Mouse (Mus musculus): ENCODE results near the gene Ift22. TPM values are rescaled to one million over a fixed set of nuclear protein-coding genes. Genes with fewer than 3 reads are reported as not detected.
"Not testable (repeated sequence)": the region's sequence is repeated elsewhere in the genome, so short reads cannot be mapped to it uniquely, and the experiment has no call there.

Ift22 gene
- total RNA-seq, 2 experiments from 2014 or later: 87.2 to 94.7 TPM

DNA sequence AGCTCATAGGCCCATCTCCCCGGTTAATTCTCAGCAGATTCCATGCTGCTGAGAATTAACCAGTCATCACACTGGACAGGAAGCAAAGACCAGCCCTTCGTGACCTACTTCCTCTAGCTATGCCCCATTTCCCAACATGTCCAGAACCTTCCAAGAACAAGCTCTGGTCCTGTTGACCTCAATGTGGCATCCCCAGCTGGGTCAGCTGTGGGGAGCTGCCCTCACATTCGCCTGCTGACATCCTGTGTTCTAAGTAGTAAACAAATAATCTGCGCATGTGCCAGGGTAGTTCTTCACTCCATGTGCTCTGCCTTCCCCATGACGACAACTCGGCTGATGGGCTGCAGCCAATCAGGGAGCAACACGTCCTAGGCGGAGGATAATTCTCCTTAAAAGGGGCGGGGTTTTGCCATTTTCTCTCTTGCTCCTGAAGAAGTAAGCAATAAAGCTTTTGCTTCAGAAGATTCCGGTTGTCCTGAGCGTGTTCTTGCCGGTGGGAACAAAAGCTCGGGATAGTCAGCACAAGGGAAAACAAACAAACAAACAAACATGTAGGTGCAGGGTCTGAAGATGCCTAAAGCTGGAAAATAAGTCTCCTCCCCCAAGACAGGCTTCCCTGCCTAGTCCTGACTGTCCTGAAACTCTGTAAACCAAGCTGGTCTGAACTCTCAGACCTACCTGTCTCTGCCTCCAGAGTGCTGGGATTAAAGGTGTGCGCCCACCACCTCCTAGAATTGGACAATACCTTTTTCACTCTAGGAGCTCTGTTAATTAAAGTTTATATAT lies 41.8 kb downstream of the Ift22 start:
- not testable (repeated sequence) for DNase-seq

DNA sequence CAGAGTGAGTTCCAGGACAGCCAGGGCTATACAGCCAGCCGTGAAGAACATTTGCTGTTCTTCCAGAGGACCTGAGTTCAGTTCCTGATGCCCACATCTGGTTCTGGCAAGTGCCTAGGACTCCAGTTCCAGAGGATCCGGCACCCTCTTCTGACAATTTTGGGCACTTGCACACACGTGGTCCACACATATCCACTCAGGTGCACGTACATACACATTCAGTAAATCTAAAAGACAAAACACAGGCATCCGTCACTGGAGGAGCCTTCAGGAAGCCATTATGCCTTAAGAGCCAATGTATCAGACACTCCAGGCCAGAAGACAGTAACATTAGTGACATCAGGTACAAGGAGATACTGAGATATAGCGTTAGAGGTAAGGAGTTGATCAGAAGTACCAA lies 42.6 kb downstream of the Ift22 start:
- no peak for DNase-seq

DNA sequence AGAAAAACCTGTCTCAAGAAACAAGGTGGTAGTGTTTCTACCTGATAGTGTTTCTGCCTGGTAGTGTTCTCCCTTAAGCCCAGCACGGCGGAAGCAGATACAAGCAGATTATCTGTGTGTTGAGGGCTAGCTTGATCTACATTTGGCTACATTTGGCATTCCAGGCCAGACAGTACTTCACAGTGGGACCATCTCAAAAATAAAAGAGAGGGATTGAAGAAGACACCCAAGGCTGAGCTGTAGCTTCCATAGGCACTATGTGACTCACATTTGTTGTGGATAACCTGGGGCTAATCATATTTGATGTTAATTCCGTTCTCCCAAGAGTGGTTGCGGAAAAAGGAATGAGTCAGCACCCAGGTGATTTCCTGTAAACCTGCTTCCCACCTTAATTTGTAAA lies 44.2 kb downstream of the Ift22 start:
- DNase-seq: no peak

DNA sequence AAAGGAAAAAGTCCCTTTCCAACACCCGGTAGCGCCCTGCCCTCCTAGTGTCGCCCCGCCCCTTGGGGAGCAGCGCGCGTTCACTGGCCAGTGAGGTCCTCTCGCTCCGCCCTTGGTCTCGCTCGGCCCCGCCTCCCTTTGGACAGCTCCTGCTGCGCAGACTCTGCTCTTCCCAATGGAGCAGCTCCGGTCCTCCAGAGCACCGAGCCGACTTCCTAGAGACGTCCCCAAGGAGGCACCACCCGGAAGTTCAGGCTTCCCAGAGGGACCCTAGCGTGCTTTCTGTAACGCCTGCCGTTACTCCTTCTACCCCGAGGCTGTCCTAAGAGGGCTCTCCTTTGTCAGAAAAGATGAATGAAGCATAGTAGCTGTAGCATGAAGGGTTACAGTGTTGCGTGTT lies 45.1 kb downstream of the Ift22 start, which contains the start of gene Fis1:
Gene Fis1 (plus strand): TSS at position 261 of the 400 bp plus-strand sequence.
- peak; percentile 95 for DNase-seq

DNA sequence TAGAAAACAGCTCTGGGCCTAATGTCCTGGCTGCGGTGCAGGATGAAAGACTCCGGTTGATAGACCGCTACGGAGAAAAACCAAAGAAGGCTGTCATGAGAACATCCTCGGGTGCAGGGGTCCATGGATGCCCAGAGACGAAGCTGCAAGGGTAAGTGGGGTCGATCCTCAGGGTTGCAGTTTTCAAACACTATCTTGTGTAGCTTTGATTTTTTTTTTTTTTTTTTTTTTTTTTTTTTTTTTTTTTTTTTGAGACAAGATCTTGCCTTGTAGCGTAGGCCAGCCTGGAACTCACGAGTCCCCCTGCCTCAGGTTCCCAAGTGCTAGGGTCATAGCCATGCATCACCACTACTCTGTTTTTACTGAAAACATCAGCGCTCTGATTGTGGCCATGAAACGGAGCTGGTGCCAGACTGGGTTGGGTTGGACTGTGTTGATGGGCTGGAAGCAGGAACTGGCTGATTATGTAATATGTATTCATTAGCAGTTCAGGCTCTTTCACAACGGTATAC lies 45.5 kb downstream of the Ift22 start:
- DNase-seq: peak; percentile 29 to 41

DNA sequence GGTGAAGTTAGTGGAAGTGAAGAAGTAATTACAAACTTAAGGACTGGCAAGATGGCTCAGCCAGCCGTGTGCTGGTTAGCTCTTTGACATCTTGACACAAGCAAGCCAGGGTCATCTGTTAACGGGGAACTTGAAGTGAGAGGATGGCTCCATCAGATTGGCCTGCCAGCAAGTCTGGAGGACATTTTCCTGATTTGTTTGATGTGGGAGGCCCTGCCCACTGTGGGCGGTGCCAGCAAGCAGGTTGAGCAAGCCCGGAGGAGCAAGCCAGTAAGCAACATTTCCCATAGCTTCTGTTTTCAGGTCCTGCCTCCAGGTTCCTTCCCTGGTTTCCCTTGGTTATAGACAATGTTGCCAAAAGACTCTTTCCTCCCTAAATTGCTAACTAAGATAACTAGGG lies 47.7 kb downstream of the Ift22 start:
- DNase-seq: no peak

DNA sequence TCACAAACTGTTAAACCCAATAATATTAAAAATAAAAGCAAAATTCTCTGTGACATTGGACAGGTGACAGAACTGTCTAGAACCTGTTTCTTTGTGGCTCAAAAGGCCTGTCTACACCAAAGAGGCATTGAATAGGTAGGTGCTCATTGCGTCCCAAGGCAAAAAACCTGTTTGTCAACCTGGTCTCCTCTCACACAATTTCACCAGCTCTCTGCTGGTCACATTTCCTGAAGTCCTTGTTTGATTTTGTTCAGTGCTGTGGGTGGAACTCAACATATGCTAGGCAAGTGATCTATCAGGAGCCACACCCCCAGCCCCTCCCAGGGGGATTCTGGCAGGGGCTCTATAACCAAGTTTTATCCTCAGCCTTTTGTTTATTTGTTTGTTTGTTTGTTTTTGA lies 49.3 kb downstream of the Ift22 start:
- DNase-seq: no peak

DNA sequence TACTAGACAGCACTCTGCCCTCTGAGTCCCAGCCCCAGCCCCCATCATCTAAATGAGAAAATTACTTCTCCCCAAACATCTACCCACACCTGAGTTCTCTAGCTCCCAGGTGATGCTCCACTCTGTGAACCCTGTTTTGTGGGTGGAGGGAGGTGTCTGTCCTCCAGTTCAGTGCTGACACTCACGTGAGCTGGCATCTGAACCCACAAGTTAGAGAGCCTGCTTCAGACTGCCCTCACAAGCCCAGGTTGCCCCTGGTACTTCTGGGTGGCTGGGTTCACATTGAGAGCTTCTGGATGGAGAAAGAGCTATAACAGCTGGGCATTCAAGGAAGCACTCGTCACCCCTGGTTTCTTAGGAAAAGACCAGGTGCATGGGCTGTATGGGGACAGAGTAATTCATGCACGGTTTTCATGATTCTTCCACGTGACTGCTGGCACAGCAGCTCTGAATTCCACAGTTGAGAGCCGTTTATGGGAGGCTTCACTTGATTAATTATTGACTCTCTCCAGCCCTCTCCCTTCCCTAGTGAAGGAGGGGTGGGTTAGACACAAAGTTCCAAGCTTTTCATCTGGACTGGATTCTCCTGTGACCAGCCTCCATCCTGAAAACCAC lies 51.1 kb downstream of the Ift22 start:
- DNase-seq: no peak

DNA sequence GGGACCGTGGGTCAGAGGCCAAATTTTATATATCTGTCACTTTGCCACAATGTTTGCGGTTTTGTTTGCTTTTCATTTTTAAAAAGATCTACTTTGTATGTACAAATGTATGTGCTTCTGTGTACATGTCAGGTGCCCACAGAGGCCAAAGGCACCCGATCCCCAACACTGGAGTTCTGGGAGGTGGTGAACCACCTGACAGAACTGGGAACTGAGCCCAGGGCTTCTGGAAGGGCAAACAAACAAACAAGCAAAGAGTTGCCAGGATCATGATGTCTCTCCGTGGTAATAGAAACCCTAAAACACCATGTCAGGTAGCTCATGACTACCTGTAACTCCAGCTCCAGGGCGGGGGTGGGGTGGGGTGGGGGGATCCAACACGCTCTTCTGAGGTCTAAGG lies 52.1 kb downstream of the Ift22 start:
- DNase-seq: no peak

DNA sequence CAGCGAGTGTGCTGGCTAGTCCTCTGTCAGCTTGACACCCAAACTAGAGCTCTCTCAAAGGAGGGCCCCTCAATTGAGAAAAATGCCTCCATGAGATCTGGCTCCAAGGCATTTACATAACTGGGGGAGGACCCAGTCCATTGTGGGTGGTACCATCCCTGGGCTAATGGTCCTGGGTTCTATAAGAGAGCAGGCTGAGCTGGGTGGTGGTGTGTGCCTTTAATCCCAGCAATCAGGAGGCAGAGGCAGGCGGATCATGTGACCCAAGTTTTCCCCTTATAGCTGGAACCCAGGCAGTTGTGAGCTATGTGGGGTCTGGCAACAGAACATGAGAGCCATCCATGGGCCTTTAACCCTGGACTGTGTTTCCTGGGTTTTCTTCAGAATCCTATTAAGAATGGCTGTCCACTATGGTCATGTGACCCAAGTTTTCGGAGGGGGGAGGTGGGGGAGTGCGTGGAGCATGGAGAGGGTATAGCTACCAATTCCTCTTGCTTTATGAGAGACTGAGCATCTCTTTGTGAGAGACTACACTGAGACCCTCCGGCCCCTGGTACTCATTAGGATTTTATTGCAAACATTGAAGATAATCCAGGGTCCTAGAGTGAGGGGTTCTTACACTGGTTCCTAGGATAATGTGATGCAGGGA lies 53.5 kb downstream of the Ift22 start:
- peak in 1 of 2 experiments; percentile 15 for DNase-seq

DNA sequence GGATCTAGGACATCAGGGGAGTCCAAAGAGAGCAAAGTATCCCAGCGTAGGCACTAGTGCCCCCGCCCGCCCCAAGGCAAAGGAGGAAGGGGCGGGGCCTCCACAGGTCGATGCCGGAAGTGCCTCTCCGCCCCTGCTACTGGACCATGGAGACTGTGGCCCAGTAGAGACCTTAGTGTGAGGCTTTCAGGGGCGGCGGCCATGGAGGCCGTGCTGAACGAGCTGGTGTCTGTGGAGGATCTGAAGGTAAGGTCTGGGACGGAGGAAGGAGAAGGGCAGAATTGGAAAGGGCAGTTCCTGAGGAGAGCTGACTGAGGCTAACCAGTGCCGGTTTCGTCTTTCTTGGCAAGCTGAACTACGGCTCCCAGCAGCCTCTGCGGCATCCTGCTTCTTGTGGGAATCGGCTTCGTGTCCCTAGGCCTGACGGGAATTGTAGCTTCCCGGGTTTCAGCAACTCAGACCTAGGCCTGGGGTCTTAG lies 54.1 kb downstream of the Ift22 start:
- peak; percentile 92 for DNase-seq

DNA sequence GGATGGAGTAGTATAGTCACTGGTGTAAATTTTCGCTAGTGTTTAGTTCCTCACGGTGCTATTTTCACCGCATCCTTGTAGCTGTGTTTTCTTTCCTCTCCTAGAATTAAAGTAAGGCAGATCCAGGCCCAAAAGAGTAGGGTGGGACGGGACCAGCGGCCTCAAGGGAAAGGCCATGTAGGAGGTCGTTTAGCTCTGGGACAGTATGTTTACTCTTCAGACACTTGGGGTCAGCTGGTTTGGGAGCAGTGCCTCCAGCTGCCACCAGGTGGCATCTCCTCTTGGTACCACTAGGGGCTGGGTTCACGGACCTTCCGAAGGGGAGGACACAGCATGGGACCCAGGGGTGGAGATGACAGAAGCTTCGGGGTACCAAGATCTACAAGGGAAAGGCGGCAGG lies 54.6 kb downstream of the Ift22 start:
- peak; percentile 77 to 79 for DNase-seq

DNA sequence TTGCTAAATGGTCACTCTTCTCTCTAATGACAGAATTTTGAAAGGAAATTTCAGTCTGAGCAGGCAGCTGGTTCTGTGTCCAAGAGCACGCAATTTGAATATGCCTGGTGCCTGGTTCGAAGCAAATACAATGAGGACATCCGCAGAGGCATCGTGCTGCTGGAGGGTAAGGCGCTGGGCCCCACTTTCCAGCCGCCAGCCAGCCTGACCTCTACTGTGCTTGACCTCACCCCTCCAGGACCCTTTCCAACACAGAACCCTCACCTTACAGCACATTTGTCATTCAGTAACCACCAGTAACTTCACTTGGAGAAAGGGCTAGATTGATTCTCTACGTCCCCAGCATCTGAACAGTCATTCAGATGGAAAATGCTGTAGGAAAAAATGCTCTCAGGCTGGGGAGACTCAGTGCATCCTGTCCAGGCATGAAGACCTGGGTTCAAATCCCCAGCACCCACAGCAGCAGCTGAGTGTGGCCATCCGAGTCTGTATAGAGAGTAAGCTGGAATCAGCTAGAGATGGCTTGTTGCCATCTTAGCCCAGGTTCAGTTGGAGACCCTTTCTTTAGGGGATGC lies 55.1 kb downstream of the Ift22 start:
- no peak for DNase-seq

Other genes starting within 250 kb of the Ift22 start
- gene Myl10, start 215.0 kb upstream of the Ift22 start, total RNA-seq (2021): not detected
- gene Col26a1, start 24.9 kb upstream of the Ift22 start, total RNA-seq (2021): 1 to 10 TPM; 3.7 to 3.9 TPM
- 100 to 1,000 TPM; 222 to 225 TPM for gene Fis1, start 45.1 kb downstream of the Ift22 start, total RNA-seq (2021)
- gene Cldn15, start 58.5 kb downstream of the Ift22 start, total RNA-seq (2021): under 1 TPM in 1 of 2 experiments, not detected in 1; 0.20 TPM
- 10 to 100 TPM; 39.2 to 41.0 TPM for gene Plod3, start 78.9 kb downstream of the Ift22 start, total RNA-seq (2021)
- gene Znhit1, start 79.9 kb downstream of the Ift22 start, total RNA-seq (2021): 10 to 100 TPM; 82.4 to 85.2 TPM
- 100 to 1,000 TPM; 185 to 237 TPM for gene Vgf, start 118.2 kb downstream of the Ift22 start, total RNA-seq (2021)
- gene Ap1s1, start 138.0 kb downstream of the Ift22 start, total RNA-seq (2021): 100 to 1,000 TPM; 286 to 323 TPM
- under 1 TPM; 0.37 to 0.56 TPM for gene Serpine1, start 164.1 kb downstream of the Ift22 start, total RNA-seq (2021)
- 1 to 10 TPM; 4.6 to 6.5 TPM for gene Trim56, start 208.1 kb downstream of the Ift22 start, total RNA-seq (2021)
- gene Muc3, start 241.2 kb downstream of the Ift22 start, total RNA-seq (2021): not detected